Mouse (Mus musculus) kidney, postnatal 0 days (tissue): ENCODE data around the gene Iqcf3. TPM values are rescaled to one million over a fixed set of nuclear protein-coding genes. Genes with fewer than 3 reads are reported as not detected.
A peak's percentile ranks its signal among the peaks of the same experiment; 100 is the strongest.

Experiments
- ATAC-seq: fragments of 200-750 bp; cut with Nextera tagmentation; replicated peaks from 2 replicates; pipeline ENCODE4 v1.8.0; 2017; ENCODE audit warnings: low read depth, moderate number of reproducible peaks, moderate TSS enrichment, moderate library complexity; ENCODE audit not compliant: low FRiP score
- DNase-seq: peaks from one replicate; pipeline ENCODE4 v3.0.0-alpha.2; 2016; ENCODE audit warnings: low spot score
- H3K27ac ChIP-seq: fragments of 300-500 bp; sonication (generic); 2 replicates; pipeline ENCODE4 v1.5.1; 2014; ENCODE audit warnings: mild to moderate bottlenecking
- H3K27me3 ChIP-seq: fragments of 300-500 bp; sonication (generic); 2 replicates; pipeline ENCODE4 v1.6.1; 2014; ENCODE audit warnings: low read length, mixed read lengths; ENCODE audit not compliant: insufficient read depth
- H3K36me3 ChIP-seq: fragments of 300-500 bp; sonication (generic); 2 replicates; pipeline ENCODE4 v1.6.1; 2014; ENCODE audit warnings: low read length, mixed read lengths; ENCODE audit not compliant: insufficient read depth
- H3K4me1 ChIP-seq: fragments of 300-500 bp; sonication (generic); replicated peaks from 2 replicates; pipeline ENCODE4 v1.6.1; 2014; ENCODE audit warnings: antibody characterized with exemption, low read length, mixed read lengths; ENCODE audit not compliant: insufficient read depth
- H3K4me2 ChIP-seq: fragments of 300-500 bp; sonication (generic); 2 replicates; pipeline ENCODE4 v1.6.1; 2014; ENCODE audit warnings: mild to moderate bottlenecking, low read length, moderate library complexity, mixed read lengths
- H3K4me3 ChIP-seq: fragments of 300-500 bp; sonication (generic); replicated peaks from 2 replicates; pipeline ENCODE4 v1.5.1; 2014; ENCODE audit warnings: low read depth, low read length
- H3K9ac ChIP-seq: fragments of 300-500 bp; sonication (generic); 2 replicates; pipeline ENCODE4 v1.6.1; 2014; ENCODE audit warnings: low read depth, low read length
- H3K9me3 ChIP-seq: fragments of 300-500 bp; sonication (generic); replicated peaks from 2 replicates; pipeline ENCODE4 v1.6.1; 2016; ENCODE audit warnings: low read length, inconsistent platforms, mixed read lengths
- CTCF ChIP-seq: IDR thresholded peaks from 2 replicates; pipeline ENCODE4 v1.5.1; 2016; ENCODE audit warnings: antibody characterized with exemption, low read depth, mild to moderate bottlenecking, moderate library complexity
- WGBS: fragments of 180-500 bp; shearing (Covaris S2); extraction: QIAGEN DNeasy Blood & Tissue Kit; methylation state at CpG from one replicate; pipeline ENCODE4 v1.1.7; 2014; 5-methylcytosine and 5-hydroxymethylcytosine counted together
- polyA plus RNA-seq: library from polyadenylated mRNA; unstranded; fragments of >200 nt; fragmentation: Nextera tagmentation; extraction: Ambion mirVana; gene quantifications from 2 replicates; pipeline ENCODE4 v1.2.1, GENCODE M21; 2015

Gene Iqcf3
- polyA plus RNA-seq, 1 experiment from 2014 or later = not detected

DNA sequence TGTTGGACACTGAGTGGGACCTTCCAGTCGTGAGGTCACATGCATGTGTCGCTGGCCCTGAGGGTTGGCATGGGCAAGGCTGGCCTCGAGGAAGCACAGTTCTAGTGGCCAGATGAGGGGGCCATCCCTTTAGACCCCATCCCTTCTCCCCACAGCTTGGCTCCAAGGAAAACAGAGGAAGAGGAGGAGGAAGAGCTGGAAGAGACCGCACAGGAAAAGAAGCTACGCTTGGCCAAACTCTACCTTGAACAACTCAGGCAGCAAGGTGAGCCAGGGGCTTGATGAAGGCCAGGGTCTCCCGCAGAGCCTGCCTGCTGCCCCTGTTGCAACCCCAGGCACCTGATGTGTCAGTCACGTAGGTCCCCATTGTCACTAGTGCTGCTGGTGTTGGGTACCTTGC is 80.9 kb downstream of the Iqcf3 start:
- ATAC-seq (no peak), DNase-seq (no peak)
- Histone ChIP-seq H3K27me3 (no peaks in the 10 kb centered on the region), H3K9ac (no peak overlapping the region), H3K4me3 (no peak overlapping the region), H3K4me1 (no peaks in the 10 kb centered on the region; the same call in 1 of the 2 replicates), H3K27ac (no peak overlapping the region), H3K36me3 (peaks cover 34% of the 10 kb centered on the region; the same call in 1 of the 2 replicates), H3K4me2 (no peak overlapping the region), H3K9me3 (no peaks in the 10 kb centered on the region)
- TF ChIP-seq CTCF = no peak
- WGBS = 96% methylated on average over 7 of the region's 7 CpGs

DNA sequence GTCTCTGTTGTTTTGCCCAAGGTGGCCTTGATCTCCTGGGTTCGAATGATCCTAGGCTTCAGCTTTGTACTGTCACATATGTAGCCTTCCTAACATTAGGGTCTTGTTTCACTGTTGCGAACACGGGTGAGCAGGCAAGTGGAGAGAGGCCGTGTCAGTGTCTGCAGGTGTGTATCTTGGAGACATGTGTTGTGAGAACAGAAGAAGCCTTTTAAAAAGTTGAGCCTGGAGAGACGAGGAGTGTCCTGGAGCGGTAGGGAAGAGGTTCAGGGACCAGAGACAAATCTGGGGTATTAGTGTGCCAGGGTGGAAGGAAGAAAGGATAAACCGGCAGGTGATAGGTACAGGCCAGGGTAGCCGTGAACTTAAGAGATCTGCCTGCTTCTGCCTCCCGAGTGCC is 83.3 kb downstream of the Iqcf3 start:
- no peaks in the 10 kb centered on the region for H3K27me3 ChIP-seq
- peak overlapping the region; percentile 61 for H3K4me3 ChIP-seq
- DNase-seq = no peak
- H3K9me3 ChIP-seq = no peaks in the 10 kb centered on the region
- H3K4me2 ChIP-seq = peak overlapping the region; percentile 75
- 74% methylated on average over 9 of the region's 9 CpGs for WGBS
- peaks cover 12% of the 10 kb centered on the region for H3K4me1 ChIP-seq
- H3K36me3 ChIP-seq = peaks cover 15% of the 10 kb centered on the region; the same call in 1 of the 2 replicates
- ATAC-seq = no peak
- peak overlapping the region; percentile 67; the same call in 1 of the 2 replicates for H3K9ac ChIP-seq
- no peak for TF ChIP-seq CTCF
- H3K27ac ChIP-seq = no peak overlapping the region

DNA sequence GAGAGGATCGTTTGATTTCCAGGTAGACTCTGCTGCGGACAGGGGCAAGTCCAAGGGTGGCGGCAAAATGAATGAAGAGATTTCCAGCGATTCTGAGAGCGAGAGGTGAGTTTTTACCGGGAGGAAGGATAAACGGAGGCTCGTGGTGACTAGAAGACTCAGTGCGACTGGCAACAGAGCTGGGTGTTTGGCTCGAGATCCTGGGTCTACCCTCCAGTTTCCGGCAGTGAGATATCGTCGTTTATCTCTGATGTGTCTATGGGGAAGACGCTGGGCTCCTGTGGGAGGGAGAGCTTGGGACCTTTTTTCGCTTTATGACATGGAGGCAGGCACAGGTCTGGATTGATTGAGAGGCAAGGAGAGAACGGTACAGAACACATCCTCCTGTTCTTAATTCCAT is 83.8 kb downstream of the Iqcf3 start:
- H3K27ac ChIP-seq = no peak overlapping the region
- no peak for TF ChIP-seq CTCF

DNA sequence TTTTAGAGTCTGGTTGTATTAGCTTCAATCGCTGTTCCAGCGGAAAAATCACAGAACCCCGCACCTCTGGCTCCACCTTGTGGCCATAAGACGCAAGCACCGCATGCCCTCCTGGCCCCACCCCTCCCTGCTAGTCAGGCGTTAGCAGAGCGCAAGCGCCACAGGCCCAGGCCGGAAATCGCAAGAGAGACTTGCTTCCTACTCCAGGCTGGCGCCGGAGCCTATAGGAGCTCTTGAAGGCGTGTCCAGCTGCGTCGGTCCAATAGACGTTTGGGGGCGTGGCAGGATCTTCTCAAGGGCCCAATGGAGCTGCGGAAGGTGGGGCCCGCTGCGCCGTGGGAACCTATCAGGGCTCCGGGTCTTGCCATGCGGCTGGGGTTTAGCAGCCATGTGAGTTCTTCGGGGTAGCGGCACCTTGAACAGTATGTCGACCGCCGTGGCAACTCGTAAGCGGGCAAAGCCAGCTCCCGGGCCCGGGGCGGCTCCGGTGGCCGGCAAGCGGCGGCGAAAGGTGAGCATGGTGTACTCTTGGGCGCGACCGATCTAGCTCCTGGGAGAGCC is 84.4 kb downstream of the Iqcf3 start, which contains the start of gene Parp3:
Gene Parp3, minus strand, starts transcription at position 26 of the 561 bp plus-strand sequence.
- TF ChIP-seq CTCF = peak; percentile 99
- peak; percentile 100 for DNase-seq
- Histone ChIP-seq H3K36me3 (peaks cover 10% of the 10 kb centered on the region; the same call in 1 of the 2 replicates), H3K27me3 (no peaks in the 10 kb centered on the region), H3K27ac (peak within 1 kb of the TSS; percentile 63; the same call in 1 of the 2 replicates), H3K9me3 (no peaks in the 10 kb centered on the region), H3K4me3 (peak within 1 kb of the TSS; percentile 61), H3K9ac (peak within 1 kb of the TSS; percentile 67), H3K4me1 (peaks cover 12% of the 10 kb centered on the region), H3K4me2 (peak within 1 kb of the TSS; percentile 75)
- under 1% methylated on average over 41 of the region's 41 CpGs for WGBS
- ATAC-seq = peak; percentile 97

More for the DNA sequence above, 83.8 kb downstream of the Iqcf3 start:
- 2% methylated on average over 16 of the region's 16 CpGs for WGBS
- Histone ChIP-seq H3K27me3 (no peaks in the 10 kb centered on the region), H3K4me2 (peak overlapping the region; percentile 75), H3K4me3 (peak overlapping the region; percentile 61), H3K9ac (peak overlapping the region; percentile 67), H3K4me1 (peaks cover 12% of the 10 kb centered on the region), H3K36me3 (peaks cover 10% of the 10 kb centered on the region; the same call in 1 of the 2 replicates), H3K9me3 (no peaks in the 10 kb centered on the region)
- ATAC-seq = no peak
- no peak for DNase-seq

DNA sequence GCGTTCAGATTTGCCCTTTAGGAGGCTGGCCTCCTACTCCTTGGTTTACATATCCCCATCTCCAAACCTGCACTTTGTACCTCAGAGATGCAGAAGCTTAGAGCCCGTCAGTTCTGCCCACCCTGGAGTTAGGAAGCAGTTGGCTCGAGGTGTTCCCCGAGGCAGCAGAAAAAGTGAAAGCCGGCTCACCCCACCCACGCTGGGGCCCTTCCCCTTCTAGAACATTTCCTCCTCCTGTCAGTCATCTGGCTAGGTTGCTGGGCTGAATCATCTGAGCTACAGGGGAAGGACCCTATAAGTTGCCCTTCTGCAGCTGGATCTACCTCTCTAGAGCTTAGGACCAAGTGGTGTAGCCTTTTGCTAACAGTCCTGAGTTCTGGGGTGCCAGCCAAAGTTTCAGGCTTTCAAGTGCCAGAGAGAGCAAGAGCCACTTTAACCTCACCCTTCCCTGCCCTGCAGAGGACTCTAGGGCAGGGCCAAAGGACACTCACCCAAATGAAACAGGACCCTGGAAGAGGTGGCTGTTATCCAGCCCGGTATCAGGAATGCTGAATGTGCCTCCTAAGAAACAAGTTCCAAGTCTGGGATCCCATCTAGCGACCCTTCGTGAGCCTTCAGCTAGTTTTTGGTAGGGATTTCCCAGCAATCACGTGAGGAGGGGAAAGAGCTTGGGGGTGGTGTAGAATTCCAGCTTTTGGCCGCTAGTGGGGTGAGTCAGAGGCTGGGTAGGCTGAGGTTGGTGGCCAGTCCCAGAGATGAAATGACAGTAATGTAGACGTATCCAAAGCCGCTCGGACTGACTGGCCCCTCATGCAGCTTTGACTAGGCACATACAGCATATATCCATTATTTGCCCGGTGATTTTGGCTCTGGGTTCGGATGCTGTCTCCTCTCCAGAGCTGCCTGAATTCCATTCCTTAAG is 85.2 kb downstream of the Iqcf3 start:
- Histone ChIP-seq H3K27ac (peak overlapping the region; percentile 63; the same call in 1 of the 2 replicates), H3K4me2 (peak overlapping the region; percentile 21), H3K4me1 (peaks cover 12% of the 10 kb centered on the region), H3K4me3 (peak overlapping the region; percentile 1; the same call in 1 of the 2 replicates), H3K9me3 (no peaks in the 10 kb centered on the region), H3K9ac (no peak overlapping the region; the same call in 1 of the 2 replicates), H3K27me3 (no peaks in the 10 kb centered on the region), H3K36me3 (peaks cover 6% of the 10 kb centered on the region; the same call in 1 of the 2 replicates)
- DNase-seq (peak; percentile 82), ATAC-seq (peak; percentile 21)
- 23% methylated on average over 16 of the region's 16 CpGs for WGBS
- TF ChIP-seq CTCF = no peak

DNA sequence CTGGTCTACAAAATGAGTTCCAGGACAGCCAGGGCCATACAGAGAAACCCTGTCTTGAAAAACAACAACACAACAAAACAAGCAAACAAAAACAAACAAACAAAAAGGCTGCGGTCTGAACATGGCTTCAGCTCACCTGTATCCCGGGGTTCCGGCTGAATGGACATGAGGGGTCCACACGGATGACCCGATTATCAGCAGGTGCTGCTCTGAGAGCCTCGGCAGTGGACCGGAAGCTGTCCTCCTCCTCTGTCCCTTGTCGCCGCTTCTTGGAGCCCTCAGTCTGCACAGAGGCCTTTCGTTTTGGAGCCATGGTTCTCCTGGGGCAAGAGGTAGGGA is 85.8 kb downstream of the Iqcf3 start, which contains the start of gene Rrp9:
Gene Rrp9, plus strand, starts transcription at position 301 of the 339 bp plus-strand sequence.
- Histone ChIP-seq H3K4me1 (peaks cover 12% of the 10 kb centered on the region), H3K27ac (peak within 1 kb of the TSS; percentile 63; the same call in 1 of the 2 replicates), H3K36me3 (no peaks in the 10 kb centered on the region; the same call in 1 of the 2 replicates), H3K4me2 (peak within 1 kb of the TSS; percentile 21), H3K9me3 (no peaks in the 10 kb centered on the region), H3K27me3 (no peaks in the 10 kb centered on the region), H3K9ac (no peak within 1 kb of the TSS; the same call in 1 of the 2 replicates), H3K4me3 (peak within 1 kb of the TSS; percentile 1; the same call in 1 of the 2 replicates)
- TF ChIP-seq CTCF = no peak
- DNase-seq (no peak), ATAC-seq (no peak)
- 86% methylated on average over 10 of the region's 10 CpGs for WGBS
